Mouse (Mus musculus) left cerebral cortex, postnatal 4 days (tissue): ENCODE measurements around the gene Syt1. TPM values are rescaled to one million over a fixed set of nuclear protein-coding genes. Genes with fewer than 3 reads are reported as not detected.
A peak's percentile ranks its signal among the peaks of the same experiment; 100 is the strongest.

Experiments used
- DNase-seq: peaks from one replicate; pipeline ENCODE4 v3.0.0-alpha.2; 2022
- intact Hi-C: fragments of 180-260 bp; cut with DNase I; formaldehyde crosslinking; loops from one replicate; pipeline ENCODE4 v1.15.1; 2025
- total RNA-seq, 2 experiments: library from RNA; stranded (reverse); gene quantifications; 2 replicates each; pipeline ENCODE4 v1.2.3; 2021

Syt1 gene
- total RNA-seq, 2 experiments from 2014 or later, result 424 to 437 TPM

- intact Hi-C loops, result no loop called here
- no peak for DNase-seq
Measured at GRCm38 (mm10) chr10:108656898-108657297, 353.9 kb downstream of the Syt1 start.

GRCm38 (mm10) chr10:108655074-108655473 is 355.7 kb downstream of the Syt1 start:
- intact Hi-C loops, result no loop called here
- DNase-seq, result no peak

- no peak for DNase-seq
- intact Hi-C loops, result no loop called here
Measured at GRCm38 (mm10) chr10:108652831-108653230, 358.0 kb downstream of the Syt1 start.

- intact Hi-C loops, result no loop called here
Measured at GRCm38 (mm10) chr10:108652066-108652465, 358.7 kb downstream of the Syt1 start.

GRCm38 (mm10) chr10:108649174-108649573 is 361.6 kb downstream of the Syt1 start:
- no peak for DNase-seq
- intact Hi-C loops, result no loop called here

More at GRCm38 (mm10) chr10:108652066-108652465, 358.7 kb downstream of the Syt1 start:
- peak; percentile 24 for DNase-seq

GRCm38 (mm10) chr10:108643915-108644314 is 366.9 kb downstream of the Syt1 start:
- no peak for DNase-seq
- intact Hi-C loops, result no loop called here

- intact Hi-C loops, result no loop called here
- DNase-seq, result no peak
Measured at GRCm38 (mm10) chr10:108638095-108638494, 372.7 kb downstream of the Syt1 start.

- no peak for DNase-seq
- intact Hi-C loops, result no loop called here
Measured at GRCm38 (mm10) chr10:108636086-108636485, 374.7 kb downstream of the Syt1 start.

GRCm38 (mm10) chr10:108635616-108636015 is 375.2 kb downstream of the Syt1 start:
- intact Hi-C loops, result no loop called here
- DNase-seq, result no peak

GRCm38 (mm10) chr10:108630841-108631240 is 379.9 kb downstream of the Syt1 start:
- no peak for DNase-seq
- intact Hi-C loops, result no loop called here

- DNase-seq, result no peak
- intact Hi-C loops, result no loop called here
Measured at GRCm38 (mm10) chr10:108626404-108626803, 384.4 kb downstream of the Syt1 start.

- intact Hi-C loops, result no loop called here
- no peak for DNase-seq
Measured at GRCm38 (mm10) chr10:108623002-108623401, 387.8 kb downstream of the Syt1 start.

GRCm38 (mm10) chr10:108619861-108620260 is 390.9 kb downstream of the Syt1 start:
- no peak for DNase-seq
- intact Hi-C loops, result no loop called here

GRCm38 (mm10) chr10:108619217-108619616 is 391.6 kb downstream of the Syt1 start:
- intact Hi-C loops, result no loop called here
- DNase-seq, result no peak

GRCm38 (mm10) chr10:108610057-108610644 is 400.6 kb downstream of the Syt1 start:
- intact Hi-C loops, result no loop called here
- no peak for DNase-seq

- intact Hi-C loops, result no loop called here
Measured at GRCm38 (mm10) chr10:108601672-108602412, 408.9 kb downstream of the Syt1 start.

GRCm38 (mm10) chr10:108600693-108601092 is 410.1 kb downstream of the Syt1 start:
- intact Hi-C loops, result no loop called here
- DNase-seq, result no peak

More at GRCm38 (mm10) chr10:108601672-108602412, 408.9 kb downstream of the Syt1 start:
- no peak for DNase-seq

GRCm38 (mm10) chr10:108597385-108597784 is 413.4 kb downstream of the Syt1 start:
- DNase-seq, result no peak
- intact Hi-C loops, result no loop called here

GRCm38 (mm10) chr10:108596162-108596927 is 414.4 kb downstream of the Syt1 start:
- no peak for DNase-seq
- intact Hi-C loops, result no loop called here

GRCm38 (mm10) chr10:108589355-108589754 is 421.4 kb downstream of the Syt1 start:
- intact Hi-C loops, result no loop called here
- DNase-seq, result no peak

- intact Hi-C loops, result no loop called here
- DNase-seq, result no peak
Measured at GRCm38 (mm10) chr10:108588924-108589323, 421.9 kb downstream of the Syt1 start.

- DNase-seq, result no peak
- intact Hi-C loops, result no loop called here
Measured at GRCm38 (mm10) chr10:108583694-108584093, 427.1 kb downstream of the Syt1 start.
